Mouse (Mus musculus): Measurements from ENCODE around the gene Zfp36l1.
A peak's percentile ranks its signal among the peaks of the same experiment; 100 is the strongest.

Zfp36l1 gene

GRCm38 (mm10) chr12:80112852-80113551, at the start of gene Zfp36l1:
Zfp36l1 (minus strand) TSS chr12:80113013.
- peak; percentile 98 for DNase-seq (ENCODE audit: low read depth, low spot score)

GRCm38 (mm10) chr12:80162448-80162847, 49.6 kb upstream of the Zfp36l1 start:
- DNase-seq (ENCODE audit: low read depth, low spot score), result no peak

- DNase-seq (ENCODE audit: low read depth, low spot score), result peak; percentile 65
These were observed 44.9 kb upstream of the Zfp36l1 start for GRCm38 (mm10) chr12:80157675-80158074.

GRCm38 (mm10) chr12:80153687-80154326, 41.0 kb upstream of the Zfp36l1 start:
- DNase-seq (ENCODE audit: low read depth, low spot score), result peak; percentile 82

GRCm38 (mm10) chr12:80153078-80153477, 40.3 kb upstream of the Zfp36l1 start:
- DNase-seq (ENCODE audit: low read depth, low spot score), result no peak

- no peak for DNase-seq (ENCODE audit: low read depth, low spot score)
These were observed 39.0 kb upstream of the Zfp36l1 start for GRCm38 (mm10) chr12:80151821-80152220.

GRCm38 (mm10) chr12:80150624-80151023, 37.8 kb upstream of the Zfp36l1 start:
- DNase-seq (ENCODE audit: low read depth, low spot score), result no peak

DNA sequence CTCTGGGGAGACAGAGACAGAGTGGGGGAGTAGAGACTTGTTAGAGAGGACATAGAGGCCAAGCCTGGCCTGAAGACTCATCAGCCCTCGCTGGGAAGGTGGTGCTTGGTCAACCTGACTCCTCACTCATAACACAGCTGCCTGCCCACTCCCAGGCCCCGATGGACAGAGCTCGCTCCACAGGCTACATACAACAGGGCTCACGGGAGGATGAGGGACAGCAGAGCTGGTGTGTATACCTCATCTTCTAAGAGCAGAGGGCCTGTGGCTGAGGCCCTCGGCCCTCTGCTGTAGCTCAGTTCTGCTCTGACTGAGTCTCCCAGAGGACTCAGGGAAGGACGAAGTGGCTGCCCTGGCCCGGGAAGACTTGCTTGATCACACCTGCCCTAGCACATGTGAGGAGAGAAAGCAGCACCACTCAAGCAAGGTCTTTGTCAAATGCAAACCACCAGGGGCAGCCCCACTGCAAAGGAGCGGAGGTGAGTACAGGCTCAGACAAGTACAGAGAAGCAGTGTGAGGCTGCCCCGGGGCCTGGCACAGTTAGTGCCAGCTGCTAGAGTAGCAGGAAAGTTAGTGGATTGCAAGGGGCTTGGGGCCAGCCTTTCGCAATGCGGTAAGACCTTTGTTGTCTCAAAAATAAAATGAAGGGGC, 34.9 kb upstream of the Zfp36l1 start:
- no peak for DNase-seq (ENCODE audit: low read depth, low spot score)

DNA sequence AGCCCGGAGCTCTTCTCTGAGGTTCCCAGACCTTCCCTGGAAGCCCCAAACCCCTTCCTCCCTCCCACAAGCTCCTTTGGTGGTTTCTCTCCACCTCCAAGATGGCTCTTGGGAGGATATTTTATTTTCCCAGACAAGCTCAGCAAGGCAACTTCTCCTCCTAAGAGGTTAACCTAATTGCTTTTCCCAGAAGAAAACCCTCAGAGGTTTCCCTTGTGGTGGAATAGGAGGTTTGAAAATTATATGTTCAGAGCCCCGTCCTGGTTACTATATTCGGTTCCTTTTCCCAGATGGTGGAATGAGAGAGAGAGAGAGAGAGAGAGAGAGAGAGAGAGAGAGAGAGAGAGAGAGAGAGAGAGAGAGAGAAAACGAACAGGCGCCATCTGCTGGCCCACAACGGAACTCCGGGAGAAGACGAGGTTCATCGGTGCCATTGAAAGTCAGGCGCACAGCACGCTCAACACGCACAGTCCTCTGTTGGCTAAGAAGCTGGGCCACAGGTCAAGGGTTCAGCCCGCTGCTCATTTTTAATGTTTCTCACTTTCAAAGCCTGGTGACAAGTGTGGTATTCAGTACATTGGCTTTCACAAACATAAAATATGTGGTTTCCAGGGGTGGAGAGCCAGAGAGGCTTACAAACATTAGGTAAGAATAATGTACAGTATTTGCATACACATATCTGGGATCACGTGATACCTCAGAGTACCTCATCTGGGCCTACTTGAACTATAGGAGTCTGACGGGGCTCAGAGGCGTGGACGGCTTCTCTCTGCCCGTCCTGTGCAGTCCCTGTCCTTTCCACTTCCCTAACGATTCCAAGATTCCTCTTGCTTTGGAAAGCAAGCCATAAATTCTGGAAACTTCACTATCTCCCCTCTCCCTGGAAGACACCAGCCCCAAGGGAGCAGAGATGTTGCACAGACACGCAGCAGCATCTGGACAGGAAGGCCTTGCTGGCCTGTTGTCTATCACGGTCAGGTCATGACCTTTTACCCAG, 33.7 kb upstream of the Zfp36l1 start:
- DNase-seq (ENCODE audit: low read depth, low spot score), result peak; percentile 78

DNA sequence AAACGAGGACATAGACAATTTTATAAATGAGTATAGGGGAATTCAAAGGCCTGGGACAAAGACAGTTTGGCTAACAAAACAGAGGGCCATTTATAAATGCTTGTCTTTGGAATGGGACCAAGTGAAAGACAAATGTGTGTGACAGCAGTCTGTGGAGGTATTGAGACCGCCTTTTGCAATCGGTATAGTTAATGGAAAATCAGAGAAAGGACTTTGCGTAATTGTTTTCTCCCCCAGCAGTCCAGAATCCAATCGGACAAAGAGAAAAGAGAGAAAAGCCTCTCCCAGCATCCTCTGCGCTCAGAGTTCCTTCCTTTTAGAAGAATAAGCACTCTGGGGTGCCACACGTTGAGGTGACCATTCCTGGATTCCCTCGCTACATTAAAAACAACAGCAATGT, 32.6 kb upstream of the Zfp36l1 start:
- DNase-seq (ENCODE audit: low read depth, low spot score), result no peak

- DNase-seq (ENCODE audit: low read depth, low spot score), result no peak
These were observed 32.0 kb upstream of the Zfp36l1 start for GRCm38 (mm10) chr12:80144846-80145245.

- DNase-seq (ENCODE audit: low read depth, low spot score), result peak; percentile 83
These were observed 28.7 kb upstream of the Zfp36l1 start for GRCm38 (mm10) chr12:80141470-80141869.

- DNase-seq (ENCODE audit: low read depth, low spot score), result peak; percentile 87
These were observed 28.2 kb upstream of the Zfp36l1 start for GRCm38 (mm10) chr12:80141011-80141410.

DNA sequence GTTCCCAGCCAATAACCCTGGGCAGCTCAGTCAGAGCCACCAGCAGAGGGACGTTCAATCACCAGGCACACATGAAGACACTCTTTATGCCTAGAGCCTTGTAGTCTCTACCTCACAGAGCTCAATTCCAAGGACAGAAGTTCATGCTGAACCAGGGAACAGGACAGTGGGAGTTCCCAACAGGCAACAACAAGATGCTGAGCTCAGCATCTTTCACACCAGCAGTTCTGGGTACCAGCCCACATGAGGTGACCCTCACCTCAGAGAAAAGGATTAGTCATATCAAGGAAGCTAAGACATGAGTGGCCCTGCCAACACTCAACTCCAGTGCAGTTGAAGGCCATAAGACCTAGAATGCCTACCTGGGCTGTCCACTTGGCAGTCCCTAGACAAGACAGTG, 24.9 kb upstream of the Zfp36l1 start:
- DNase-seq (ENCODE audit: low read depth, low spot score), result no peak

DNA sequence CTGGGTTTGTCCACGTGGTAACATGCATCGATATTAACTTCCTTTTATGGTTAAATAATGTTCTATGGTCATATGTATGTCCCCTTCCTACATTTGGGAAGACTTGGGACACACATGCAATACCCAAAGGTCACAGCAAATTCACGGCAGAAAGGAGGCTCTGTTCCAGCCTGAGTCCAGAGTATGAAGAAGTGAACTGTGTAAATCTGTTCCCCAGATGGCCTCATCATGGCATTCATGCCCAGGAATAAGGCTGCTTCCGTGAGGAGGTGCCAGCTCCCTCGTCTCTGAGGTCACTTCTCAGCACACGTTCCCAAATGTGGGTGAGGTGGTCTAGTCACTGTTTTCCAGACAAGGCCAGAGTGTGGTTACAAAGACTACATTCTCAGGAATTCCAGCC, 24.4 kb upstream of the Zfp36l1 start:
- no peak for DNase-seq (ENCODE audit: low read depth, low spot score)

DNA sequence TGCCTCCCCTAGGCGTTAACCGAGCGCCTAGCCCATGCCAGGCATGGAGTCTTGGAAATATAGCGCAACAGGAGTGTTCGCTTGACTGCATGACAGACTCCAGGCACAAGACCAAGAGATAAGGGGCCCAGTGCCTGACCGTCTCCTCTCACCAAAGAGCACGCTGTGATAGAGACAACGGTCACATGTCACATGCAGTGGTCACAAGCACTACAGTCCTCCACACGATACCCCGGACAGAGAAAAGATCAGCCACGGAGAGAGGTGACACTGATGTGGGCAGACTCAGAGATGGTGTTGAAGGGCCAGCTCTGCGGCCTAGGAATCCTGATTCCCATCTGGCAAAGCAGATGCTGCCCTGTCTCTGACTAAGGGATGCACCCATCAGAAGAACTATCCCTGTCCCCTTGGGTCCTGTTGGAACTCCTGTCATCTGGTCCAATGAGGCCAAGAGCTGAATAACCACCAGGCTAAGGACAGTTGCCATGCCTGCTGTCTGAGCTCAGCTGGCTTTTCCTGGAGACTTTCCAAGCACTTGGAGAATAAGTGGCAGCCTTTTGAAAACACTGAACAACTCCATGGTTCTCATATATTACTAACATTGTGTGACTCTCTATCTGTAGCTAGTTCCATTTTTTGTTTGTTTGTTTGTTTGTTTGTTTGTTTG, 23.6 kb upstream of the Zfp36l1 start:
- DNase-seq (ENCODE audit: low read depth, low spot score), result no peak

DNA sequence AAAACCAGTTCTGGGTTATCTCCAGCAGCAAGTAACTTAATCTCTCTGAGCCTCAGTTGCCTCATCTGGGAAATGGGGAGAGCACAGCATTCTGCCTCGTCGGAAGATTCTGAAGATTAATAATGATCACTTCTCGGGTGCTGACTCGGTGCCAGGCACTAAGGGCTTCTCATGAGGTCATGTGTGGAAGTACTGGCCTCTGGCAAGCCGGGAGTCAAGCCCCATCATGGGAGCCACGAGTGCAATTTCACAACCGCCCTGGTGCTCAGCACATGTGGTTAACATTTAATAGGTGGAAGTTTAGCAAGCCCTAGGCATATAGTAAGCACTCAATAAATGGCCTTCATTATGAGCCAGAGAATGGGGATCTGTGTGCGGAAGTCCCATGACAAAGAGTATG, 22.4 kb upstream of the Zfp36l1 start:
- DNase-seq (ENCODE audit: low read depth, low spot score), result no peak

GRCm38 (mm10) chr12:80133011-80133545, 20.3 kb upstream of the Zfp36l1 start:
- DNase-seq (ENCODE audit: low read depth, low spot score), result peak; percentile 50

DNA sequence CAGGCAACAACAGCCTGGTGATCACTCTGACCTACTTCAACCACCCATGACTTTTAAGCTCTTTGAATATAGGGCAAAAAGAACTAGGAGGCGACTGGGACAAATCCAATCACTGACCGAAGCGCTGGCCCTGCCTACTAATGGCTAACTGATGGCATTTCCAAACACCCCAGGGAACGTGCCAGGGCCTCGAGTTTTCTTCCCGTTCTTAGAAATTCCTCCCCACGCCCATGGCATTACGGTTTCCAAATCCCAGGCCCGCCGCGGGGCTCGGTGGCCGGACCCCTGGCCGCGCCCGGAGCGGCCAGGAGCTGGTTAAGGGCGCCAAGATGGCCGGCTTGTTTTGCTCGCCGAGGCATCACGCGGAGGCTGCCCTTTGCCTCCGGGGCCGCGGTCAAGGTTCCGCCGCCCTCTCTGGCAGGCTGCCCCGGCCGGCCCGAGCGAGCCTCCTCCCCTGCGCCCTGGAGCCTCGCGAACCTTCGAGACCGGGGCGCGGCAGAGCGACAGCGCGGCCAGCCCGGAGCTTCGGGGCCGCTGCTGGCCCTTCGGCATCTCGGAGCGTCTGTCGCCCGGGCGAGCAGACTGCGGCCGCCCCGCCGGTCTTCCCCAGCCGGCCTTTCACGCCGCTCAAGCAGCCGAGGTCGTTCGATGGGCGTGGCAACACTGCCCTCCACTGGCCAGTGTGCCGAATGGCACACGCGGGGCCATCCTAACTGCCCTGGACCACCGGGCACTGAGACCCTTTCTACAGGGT, 19.6 kb upstream of the Zfp36l1 start:
- DNase-seq (ENCODE audit: low read depth, low spot score), result peak; percentile 73

Data from 3T3-L1 (cell line).